In the genomic region with DNA sequence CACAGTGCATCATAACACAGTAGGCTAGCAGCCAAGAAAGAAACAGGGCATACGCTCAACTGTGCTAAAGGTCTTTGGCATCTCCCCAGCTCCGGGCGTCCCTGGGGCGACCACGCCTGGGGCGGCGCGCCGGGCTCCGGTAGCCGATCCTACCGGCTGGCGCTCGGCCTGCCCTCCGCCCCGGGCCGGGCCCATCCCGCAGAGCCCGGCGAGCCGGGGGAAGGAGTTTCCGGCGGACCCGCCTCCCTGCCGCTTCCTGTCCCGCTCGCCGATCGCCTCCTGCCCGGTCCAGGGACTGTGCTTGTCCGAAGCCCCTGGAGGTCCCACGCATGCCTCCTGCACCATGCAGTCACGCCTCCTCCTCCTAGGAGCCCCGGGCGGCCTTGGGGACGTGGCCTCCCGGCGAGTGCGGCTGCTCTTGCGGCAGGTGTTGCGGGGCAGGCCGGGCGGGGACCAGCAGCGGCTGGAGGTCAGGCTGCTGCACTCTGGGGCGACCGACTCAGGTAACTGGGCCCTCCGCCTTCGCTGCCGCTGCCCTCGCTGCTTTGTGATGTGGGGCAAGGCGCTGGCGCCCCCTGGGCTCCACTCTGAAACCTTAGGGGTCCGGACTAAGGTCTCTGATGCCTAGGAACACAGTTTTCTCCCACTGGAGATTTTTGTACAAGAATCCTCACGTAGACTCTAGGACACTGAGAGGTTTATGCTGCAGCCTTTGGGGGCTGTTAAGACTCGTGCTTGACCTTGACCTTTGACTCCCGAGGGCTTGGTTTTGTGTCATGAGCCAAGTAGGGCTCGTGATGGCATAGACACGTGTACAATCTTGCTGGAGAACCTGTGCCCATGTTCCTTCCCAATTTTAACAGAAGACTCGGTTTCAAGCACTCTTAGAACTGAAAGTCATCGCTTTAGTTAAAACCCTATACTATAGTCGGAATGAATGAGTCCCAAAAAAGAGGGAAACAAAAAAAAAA, we compare ENCODE assay signal across 8 mouse cellular contexts. TPM values are rescaled to one million over a fixed set of nuclear protein-coding genes. Genes with fewer than 3 reads are reported as not detected.
A peak's percentile ranks its signal among the peaks of the same experiment; 100 is the strongest.
DNase-seq lines count a peak whose midpoint lies in the region; ATAC-seq lines count a peak whose summit lies in the region.

A gene (plus strand): TSS at position 112 of the 971 bp plus-strand sequence.

- peak within 1 kb of the TSS; percentile 86 for H3K27ac ChIP-seq in hindbrain, embryonic 12.5 days

- peak; percentile 90 for ATAC-seq in hindbrain, embryonic 12.5 days (ENCODE audit: low FRiP score)

- H3K27me3 ChIP-seq in hindbrain, embryonic 12.5 days, result no peaks in the 10 kb centered on the region

- no peaks in the 10 kb centered on the region for H3K9me3 ChIP-seq in hindbrain, embryonic 12.5 days (replicated peaks)

- H3K4me1 ChIP-seq in hindbrain, embryonic 12.5 days, result peaks cover 10% of the 10 kb centered on the region

- peak within 1 kb of the TSS; percentile 79 for H3K9ac ChIP-seq in hindbrain, embryonic 12.5 days

- H3K4me3 ChIP-seq in hindbrain, embryonic 12.5 days, result peak within 1 kb of the TSS; percentile 75

- peak; percentile 85 for DNase-seq in NIH3T3 (ENCODE audit: low read depth)
- DNase-seq in cerebellum, postnatal 10 days, result peak; percentile 89
- DNase-seq in frontal cortex, postnatal 14 days (ENCODE audit: low spot score in 2 of 2), result peak; percentile 49 to 55
- peak; percentile 78 to 86 for DNase-seq in layer of hippocampus, postnatal 10 days (ENCODE audit: low spot score in 2 of 2)
- peak; percentile 90 for DNase-seq in lung, postnatal 10 days
- peak; percentile 86 for DNase-seq in ovary, postnatal 14 days (ENCODE audit: low spot score)
- peak; percentile 54 to 77 for DNase-seq in thymus, postnatal 10 days (ENCODE audit: low spot score in 2 of 2)

- 3% methylated on average over 58 of the region's 61 CpGs for WGBS in hindbrain, embryonic 12.5 days

- peak within 1 kb of the TSS; percentile 75 for H3K4me2 ChIP-seq in hindbrain, embryonic 12.5 days (replicated peaks)

- H3K36me3 ChIP-seq in hindbrain, embryonic 12.5 days, result no peaks in the 10 kb centered on the region

RNA-seq across cellular contexts. Expression of the gene that starts here (rescaled TPM):
- 9.5 and 10.0 TPM in 2 replicates for polyA plus RNA-seq in hindbrain, embryonic 12.5 days (2016; fragmentation: Nextera tagmentation; extraction: Ambion mirVana)
- 10 to 100 TPM; 18.6 to 21.4 TPM for total RNA-seq in layer of hippocampus, postnatal 10 days (2021)

Comparison
In these comparisons a context has a peak if more than half of its experiments do, and no peak if none do; other contexts are left out.
1. Peak in every context shown above with its lines: DNase-seq, ATAC-seq, H3K4me3 ChIP-seq and H3K27ac ChIP-seq.